In the genomic region with DNA sequence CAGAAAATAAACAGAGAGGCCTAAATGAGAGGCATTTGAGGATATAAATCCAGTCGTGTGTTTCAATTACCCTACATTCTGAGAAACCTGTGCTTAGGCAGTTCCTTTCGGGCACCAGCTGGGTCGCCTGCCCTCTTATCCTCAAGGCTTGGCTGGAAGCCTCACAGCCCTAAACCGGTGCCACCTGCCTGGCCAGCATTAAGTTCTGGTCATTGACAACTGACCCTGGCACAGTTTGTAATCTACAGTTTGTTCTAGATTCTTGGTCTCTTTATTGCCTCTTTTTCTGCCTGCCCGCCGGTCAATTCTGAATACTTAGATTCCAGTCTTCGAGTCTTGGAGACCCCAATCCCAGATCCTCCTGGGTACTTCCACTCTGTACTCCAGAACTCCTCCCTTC, we compare ENCODE assay signal across 8 mouse cellular contexts. TPM values are rescaled to one million over a fixed set of nuclear protein-coding genes. Genes with fewer than 3 reads are reported as not detected.
DNase-seq lines count a peak whose midpoint lies in the region; ATAC-seq and TF ChIP-seq lines count a peak whose summit lies in the region.

No protein-coding gene starts in this region.

- intact Hi-C loops in left cerebral cortex, adult 2 months (cut with DNase I) = loop anchor here (5.0 kb wide), 1 partner anchor 111 kb away; no protein-coding TSS in a partner anchor
- intact Hi-C loops in left cerebral cortex, postnatal 14 days (cut with DNase I) = no loop called here

- no peaks in the 10 kb centered on the region for H3K9me3 ChIP-seq in embryonic facial prominence, embryonic 12.5 days
- no peaks in the 10 kb centered on the region for H3K9me3 ChIP-seq in intestine, postnatal 0 days (ENCODE audit: control insufficient read depth)

- no peak for DNase-seq in left cerebral cortex, adult 2 months (ENCODE audit: extremely low spot score in 1 of 2, low spot score in 2 of 2)
- no peak for DNase-seq in left cerebral cortex, postnatal 14 days (ENCODE audit: low spot score in 2 of 2)
- DNase-seq in lung, postnatal 36 days = peak; percentile 37
- DNase-seq in spleen, adult 18-20 months = no peak
- DNase-seq in frontal cortex, postnatal 25 days (ENCODE audit: low spot score in 2 of 2) = no peak
- no peak for DNase-seq in right cerebral cortex, postnatal 25 days

- peaks cover 18% of the 10 kb centered on the region for H3K4me1 ChIP-seq in embryonic facial prominence, embryonic 12.5 days
- peaks cover 4% of the 10 kb centered on the region for H3K4me1 ChIP-seq in intestine, postnatal 0 days (replicated peaks; ENCODE audit: control insufficient read depth, insufficient read depth, low read length)

- TF ChIP-seq CTCF in left cerebral cortex, adult 2 months (IDR thresholded peaks at IDR 0.05) = no peak
- no peak for TF ChIP-seq CTCF in intestine, postnatal 0 days (IDR thresholded peaks at IDR 0.05; ENCODE audit: low read depth)

- H3K4me2 ChIP-seq in embryonic facial prominence, embryonic 12.5 days (replicated peaks) = peak overlapping the region; percentile 81
- H3K4me2 ChIP-seq in intestine, postnatal 0 days (replicated peaks; ENCODE audit: low read depth) = peak overlapping the region; percentile 88

- H3K27me3 ChIP-seq in embryonic facial prominence, embryonic 12.5 days = no peaks in the 10 kb centered on the region
- no peaks in the 10 kb centered on the region for H3K27me3 ChIP-seq in intestine, postnatal 0 days (replicated peaks; ENCODE audit: control insufficient read depth, insufficient read depth, low read length)

- no peaks in the 10 kb centered on the region for H3K36me3 ChIP-seq in embryonic facial prominence, embryonic 12.5 days
- H3K36me3 ChIP-seq in intestine, postnatal 0 days (ENCODE audit: control insufficient read depth, insufficient read depth) = no peaks in the 10 kb centered on the region; the same call in 1 of the 2 replicates

- ATAC-seq in embryonic facial prominence, embryonic 12.5 days (ENCODE audit: insufficient number of reproducible peaks, insufficient read depth, low FRiP score, low TSS enrichment) = no peak
- no peak for ATAC-seq in intestine, postnatal 0 days

- WGBS in embryonic facial prominence, embryonic 12.5 days = 19% methylated on average over 7 of the region's 7 CpGs
- WGBS in intestine, postnatal 0 days = 10% methylated on average over 7 of the region's 7 CpGs

- no peak overlapping the region; the same call in 1 of the 2 replicates for H3K27ac ChIP-seq in left cerebral cortex, adult 2 months
- H3K27ac ChIP-seq in embryonic facial prominence, embryonic 12.5 days = 0 out of 2 replicates have a peak overlapping the region, but pooled peaks have one; percentile 81
- no peak overlapping the region for H3K27ac ChIP-seq in intestine, postnatal 0 days (ENCODE audit: low read depth, low read length)

- peak overlapping the region; percentile 69 for H3K4me3 ChIP-seq in left cerebral cortex, adult 2 months
- H3K4me3 ChIP-seq in embryonic facial prominence, embryonic 12.5 days = peak overlapping the region; percentile 92
- H3K4me3 ChIP-seq in intestine, postnatal 0 days (ENCODE audit: low read depth, low read length) = peak overlapping the region; percentile 62

- H3K9ac ChIP-seq in embryonic facial prominence, embryonic 12.5 days = peak overlapping the region; percentile 89
- H3K9ac ChIP-seq in intestine, postnatal 0 days (ENCODE audit: low read depth, low read length) = peak overlapping the region; percentile 67

RNA-seq across cellular contexts. Expression of a gene that starts 10.7 kb away (rescaled TPM):
- total RNA-seq in left cerebral cortex, adult 2 months (2021) = 10 to 100 TPM in 1 of 2 experiments, 1 to 10 TPM in 1; 9.4 to 10.5 TPM
- total RNA-seq in left cerebral cortex, postnatal 14 days (2021) = 10 to 100 TPM in 1 of 2 experiments, 1 to 10 TPM in 1; 9.5 to 10.1 TPM
- 31.1 and 32.3 TPM in 2 replicates for polyA plus RNA-seq in embryonic facial prominence, embryonic 12.5 days (2016; fragmentation: Nextera tagmentation; extraction: Ambion mirVana)
- polyA plus RNA-seq in intestine, postnatal 0 days (2015; fragmentation: Nextera tagmentation; extraction: Ambion mirVana) = 12.4 and 15.2 TPM in 2 replicates

RNA-seq across cellular contexts. Expression of a gene that starts 19.6 kb away (rescaled TPM):
- total RNA-seq in left cerebral cortex, adult 2 months (2021) = 100 to 1,000 TPM; 129 to 134 TPM
- 100 to 1,000 TPM; 100 to 106 TPM for total RNA-seq in left cerebral cortex, postnatal 14 days (2021)
- polyA plus RNA-seq in embryonic facial prominence, embryonic 12.5 days (2016; fragmentation: Nextera tagmentation; extraction: Ambion mirVana) = 121 and 126 TPM in 2 replicates
- 54.0 and 62.2 TPM in 2 replicates for polyA plus RNA-seq in intestine, postnatal 0 days (2015; fragmentation: Nextera tagmentation; extraction: Ambion mirVana)

RNA-seq across cellular contexts. Expression of a gene that starts 27.6 kb away (rescaled TPM):
- 10 to 100 TPM; 31.1 to 42.5 TPM for total RNA-seq in left cerebral cortex, adult 2 months (2021)
- 10 to 100 TPM; 31.1 to 35.6 TPM for total RNA-seq in left cerebral cortex, postnatal 14 days (2021)
- 27.6 and 29.1 TPM in 2 replicates for polyA plus RNA-seq in embryonic facial prominence, embryonic 12.5 days (2016; fragmentation: Nextera tagmentation; extraction: Ambion mirVana)
- polyA plus RNA-seq in intestine, postnatal 0 days (2015; fragmentation: Nextera tagmentation; extraction: Ambion mirVana) = 11.2 and 11.7 TPM in 2 replicates

RNA-seq across cellular contexts. Expression of a gene that starts 46.9 kb away (rescaled TPM):
- total RNA-seq in left cerebral cortex, adult 2 months (2021) = 10 to 100 TPM; 22.2 to 23.0 TPM
- 10 to 100 TPM; 30.7 to 34.5 TPM for total RNA-seq in left cerebral cortex, postnatal 14 days (2021)
- polyA plus RNA-seq in embryonic facial prominence, embryonic 12.5 days (2016; fragmentation: Nextera tagmentation; extraction: Ambion mirVana) = 32.1 and 36.4 TPM in 2 replicates
- 32.2 and 34.1 TPM in 2 replicates for polyA plus RNA-seq in intestine, postnatal 0 days (2015; fragmentation: Nextera tagmentation; extraction: Ambion mirVana)

RNA-seq across cellular contexts. Expression of a gene that starts 47.5 kb away (rescaled TPM):
- 1 to 10 TPM; 1.6 to 2.2 TPM for total RNA-seq in left cerebral cortex, adult 2 months (2021)
- total RNA-seq in left cerebral cortex, postnatal 14 days (2021) = 1 to 10 TPM; 2.2 to 3.8 TPM
- 0.34 and 0.43 TPM in 2 replicates for polyA plus RNA-seq in embryonic facial prominence, embryonic 12.5 days (2016; fragmentation: Nextera tagmentation; extraction: Ambion mirVana)
- 0.18 TPM in 2 replicates for polyA plus RNA-seq in intestine, postnatal 0 days (2015; fragmentation: Nextera tagmentation; extraction: Ambion mirVana)
